Mouse (Mus musculus) embryo, embryonic 11 days (tissue): ENCODE measurements around the gene Stat5a.

Source experiments
- DNase-seq: peaks from one replicate; pipeline ENCODE4 v3.0.0-alpha.2; 2015

The Stat5a gene

GRCm38 (mm10) chr11:100838894-100839293 is 20.3 kb upstream of the Stat5a start:
- no peak for DNase-seq

DNA sequence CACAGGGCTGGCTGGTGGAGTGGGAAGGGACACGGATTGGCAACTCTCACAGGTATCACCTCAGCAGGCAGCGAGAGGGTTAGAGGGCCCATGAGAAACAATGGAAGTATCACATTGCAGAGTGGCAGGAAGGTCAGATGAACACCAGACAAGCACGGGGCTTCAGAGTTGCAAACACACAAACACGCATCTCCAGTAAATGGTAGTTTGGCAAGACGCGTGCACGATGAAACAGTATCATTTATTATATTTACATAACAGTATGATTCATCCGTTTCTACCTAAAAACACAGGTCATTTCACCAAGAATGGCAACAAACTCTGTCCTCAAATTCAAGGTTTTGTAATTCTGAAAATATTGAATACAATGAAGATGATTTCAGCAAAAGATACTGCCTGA is 19.6 kb upstream of the Stat5a start:
- no peak for DNase-seq

DNA sequence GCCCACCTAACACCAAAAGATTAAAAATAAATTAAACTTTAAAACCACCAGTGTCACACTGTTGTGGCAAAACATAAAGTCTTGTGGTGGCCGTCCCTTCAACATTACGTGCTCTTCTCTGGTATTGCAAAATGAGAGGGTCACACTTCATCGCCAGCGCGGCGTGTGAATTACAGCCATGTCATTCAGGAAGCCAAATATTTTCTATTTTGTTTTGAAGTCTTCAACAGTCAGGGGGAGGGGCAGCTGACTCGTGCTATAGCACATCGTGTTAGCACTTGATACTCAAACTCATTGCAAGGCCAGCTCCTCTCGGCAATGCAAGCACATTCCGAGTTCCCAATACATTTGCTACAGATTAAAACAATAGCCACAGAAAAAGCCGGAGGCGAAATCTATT is 18.3 kb upstream of the Stat5a start:
- no peak for DNase-seq

- no peak for DNase-seq
Measured at GRCm38 (mm10) chr11:100842025-100842424, 17.1 kb upstream of the Stat5a start.

DNA sequence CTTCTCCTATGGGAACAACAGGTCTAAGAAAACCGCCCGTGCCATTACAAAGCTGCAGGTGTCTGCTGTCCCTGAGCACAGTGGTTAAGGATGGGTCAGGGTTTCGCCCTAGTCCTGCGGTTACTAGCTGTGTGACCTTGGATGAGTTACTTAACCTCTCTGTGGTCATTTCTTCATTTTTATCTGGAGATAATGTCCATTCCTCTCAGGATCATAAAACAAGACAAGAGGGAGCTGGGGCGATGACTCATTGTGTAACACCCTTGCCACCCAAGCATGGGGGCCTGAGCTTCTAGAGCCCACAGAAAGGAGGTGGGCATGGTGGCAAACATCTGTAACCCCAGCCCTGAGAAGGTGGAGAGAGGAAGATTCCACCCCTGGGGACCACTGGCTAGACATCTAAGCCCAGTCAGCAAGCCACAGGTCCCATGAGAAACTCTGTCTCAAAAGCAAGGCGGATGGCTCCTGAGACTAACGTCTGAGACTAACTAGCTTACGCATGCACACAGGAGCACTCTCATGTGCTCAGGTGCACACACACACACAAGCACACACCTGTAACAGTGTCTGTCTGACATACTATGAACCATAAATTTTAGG is 16.0 kb upstream of the Stat5a start:
- no peak for DNase-seq

- DNase-seq, result no peak
Measured at GRCm38 (mm10) chr11:100844121-100844520, 15.0 kb upstream of the Stat5a start.

- DNase-seq, result no peak
Measured at GRCm38 (mm10) chr11:100845793-100846192, 13.4 kb upstream of the Stat5a start.

- no peak for DNase-seq
Measured at GRCm38 (mm10) chr11:100847572-100847971, 11.6 kb upstream of the Stat5a start.

DNA sequence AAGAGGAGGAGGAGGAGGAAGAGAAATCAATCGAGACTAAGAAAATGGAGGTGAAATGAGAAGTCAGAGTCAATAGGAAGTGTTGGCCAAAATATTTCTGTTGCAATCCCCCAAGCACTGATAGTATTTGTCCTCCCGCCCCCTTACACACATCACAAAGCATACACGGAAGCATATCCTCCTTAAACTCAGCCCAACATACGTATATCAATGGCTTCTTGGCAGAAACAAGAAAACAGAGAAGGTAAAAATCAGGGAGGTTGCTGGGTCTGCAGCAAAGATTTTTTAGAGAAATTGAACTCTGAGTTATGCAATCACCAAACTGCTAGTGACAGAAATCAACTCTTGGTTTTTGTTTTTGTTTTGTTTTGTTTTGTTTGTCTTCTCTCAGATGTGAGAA is 11.1 kb upstream of the Stat5a start:
- no peak for DNase-seq

DNA sequence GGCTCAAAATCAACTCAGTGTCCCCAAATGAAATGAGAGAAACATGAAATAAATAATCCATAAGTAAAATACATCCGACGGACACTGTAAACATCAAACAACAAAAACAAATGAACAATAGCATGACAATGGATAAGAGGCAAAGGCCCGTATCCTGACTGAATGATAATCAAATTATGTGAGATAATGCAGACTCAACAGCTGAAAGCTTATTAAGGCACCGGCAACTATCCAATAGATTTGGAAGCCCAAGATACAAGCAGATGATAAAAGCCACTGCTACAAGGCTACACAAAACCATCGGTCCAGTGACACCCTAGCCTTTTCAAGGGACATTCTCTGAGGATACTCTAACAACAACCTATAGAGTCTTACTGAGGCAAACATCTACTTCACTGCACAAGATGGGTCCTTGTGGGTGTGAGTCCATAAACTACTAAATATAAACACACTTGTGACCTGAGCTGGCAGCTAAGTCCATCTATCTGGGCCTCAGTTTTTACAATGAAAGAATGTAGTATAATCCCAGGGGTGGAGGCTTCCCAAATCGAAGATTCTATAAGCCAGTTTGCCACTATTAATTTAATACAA is 10.3 kb upstream of the Stat5a start:
- DNase-seq, result no peak

- no peak for DNase-seq
Measured at GRCm38 (mm10) chr11:100849456-100850037, 9.6 kb upstream of the Stat5a start.

GRCm38 (mm10) chr11:100850038-100850777 is 8.9 kb upstream of the Stat5a start, which contains the start of gene Stat5b:
Stat5b (minus strand) TSS chr11:100850724.
- DNase-seq, result peak; percentile 91

DNA sequence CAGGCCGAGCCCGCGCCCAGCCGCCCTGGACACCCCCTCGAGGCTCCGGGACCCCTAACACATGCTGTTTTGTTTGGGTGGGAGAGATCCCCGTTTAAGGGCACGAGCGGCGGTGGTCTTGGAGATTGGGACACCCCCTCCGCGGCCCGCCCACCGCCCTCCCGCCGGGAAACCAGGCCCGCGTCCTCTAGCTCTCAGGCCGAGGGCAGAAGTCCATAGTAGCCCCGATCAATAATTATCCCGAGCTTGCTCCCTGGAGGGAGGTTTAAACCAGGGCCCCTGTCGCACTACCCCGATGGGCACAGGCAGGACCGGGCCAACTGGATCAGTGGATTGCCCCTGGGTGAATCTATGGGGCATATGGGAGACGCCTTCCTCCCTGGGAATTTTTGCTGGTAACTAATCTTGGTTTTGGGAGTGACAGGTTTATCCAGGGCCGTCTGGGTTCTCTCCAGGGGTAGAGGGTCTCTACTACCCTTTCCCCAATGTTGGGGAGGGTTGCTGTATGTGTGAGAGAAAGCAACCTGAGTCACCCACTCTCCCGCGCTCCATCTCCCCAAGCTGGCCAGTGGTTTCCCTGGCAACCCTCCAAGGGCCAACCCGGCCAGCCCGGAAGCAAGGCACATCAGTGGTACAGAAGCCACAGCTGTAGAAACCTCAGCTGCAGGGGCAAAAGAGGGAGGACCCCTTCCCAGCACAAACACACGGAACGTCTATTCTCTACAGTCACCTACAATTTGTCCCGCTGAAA is 8.2 kb upstream of the Stat5a start:
- peak; percentile 68 for DNase-seq

- DNase-seq, result no peak
Measured at GRCm38 (mm10) chr11:100852088-100852487, 7.1 kb upstream of the Stat5a start.

- no peak for DNase-seq
Measured at GRCm38 (mm10) chr11:100853018-100853417, 6.1 kb upstream of the Stat5a start.

DNA sequence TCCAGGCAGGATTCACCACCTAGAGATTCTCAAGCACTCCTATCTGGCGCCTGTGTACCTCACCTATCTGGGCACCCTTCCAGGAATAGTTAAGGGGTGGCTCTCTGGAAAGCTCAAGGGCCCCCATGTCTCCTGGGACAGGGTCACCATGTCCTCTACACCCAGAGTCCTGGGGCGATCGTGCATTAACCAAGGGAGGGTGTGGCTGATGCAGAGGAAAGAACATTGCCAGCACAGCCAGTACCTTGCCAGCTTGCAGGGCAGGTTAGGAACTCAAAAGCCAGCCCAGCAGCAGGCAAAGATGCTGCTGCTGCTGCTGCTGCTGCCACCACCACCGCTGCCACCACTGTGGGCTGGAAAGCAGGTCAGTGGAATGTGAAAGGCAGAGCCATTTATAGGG is 4.9 kb upstream of the Stat5a start:
- no peak for DNase-seq

GRCm38 (mm10) chr11:100855178-100855577 is 4.0 kb upstream of the Stat5a start:
- no peak for DNase-seq

GRCm38 (mm10) chr11:100857960-100858359 is 1.2 kb upstream of the Stat5a start:
- no peak for DNase-seq

DNA sequence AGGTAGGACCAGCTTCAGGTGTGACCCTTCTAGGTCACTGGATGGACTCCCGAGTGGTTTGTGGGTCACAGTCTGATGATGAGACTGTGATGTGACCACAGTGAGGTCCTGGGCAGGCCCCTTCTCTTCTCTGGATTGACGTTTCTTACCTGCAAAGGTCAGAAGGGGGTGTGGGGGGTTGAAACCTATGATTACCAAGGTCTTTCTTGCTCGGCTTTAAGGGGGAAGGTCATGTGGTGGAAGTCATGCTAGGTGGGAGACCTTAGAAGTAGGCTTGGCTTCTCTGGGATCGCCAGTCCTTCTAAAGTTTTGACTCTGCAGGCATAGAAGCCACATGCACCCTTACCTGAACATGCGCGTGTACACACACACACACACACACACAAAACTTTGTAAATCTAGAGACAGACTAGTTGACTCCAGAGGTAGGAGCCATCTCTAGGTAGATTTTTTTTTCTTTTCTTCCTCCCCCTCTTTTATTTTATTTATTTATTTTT is 476 bp downstream of the Stat5a start:
- DNase-seq, result no peak

DNA sequence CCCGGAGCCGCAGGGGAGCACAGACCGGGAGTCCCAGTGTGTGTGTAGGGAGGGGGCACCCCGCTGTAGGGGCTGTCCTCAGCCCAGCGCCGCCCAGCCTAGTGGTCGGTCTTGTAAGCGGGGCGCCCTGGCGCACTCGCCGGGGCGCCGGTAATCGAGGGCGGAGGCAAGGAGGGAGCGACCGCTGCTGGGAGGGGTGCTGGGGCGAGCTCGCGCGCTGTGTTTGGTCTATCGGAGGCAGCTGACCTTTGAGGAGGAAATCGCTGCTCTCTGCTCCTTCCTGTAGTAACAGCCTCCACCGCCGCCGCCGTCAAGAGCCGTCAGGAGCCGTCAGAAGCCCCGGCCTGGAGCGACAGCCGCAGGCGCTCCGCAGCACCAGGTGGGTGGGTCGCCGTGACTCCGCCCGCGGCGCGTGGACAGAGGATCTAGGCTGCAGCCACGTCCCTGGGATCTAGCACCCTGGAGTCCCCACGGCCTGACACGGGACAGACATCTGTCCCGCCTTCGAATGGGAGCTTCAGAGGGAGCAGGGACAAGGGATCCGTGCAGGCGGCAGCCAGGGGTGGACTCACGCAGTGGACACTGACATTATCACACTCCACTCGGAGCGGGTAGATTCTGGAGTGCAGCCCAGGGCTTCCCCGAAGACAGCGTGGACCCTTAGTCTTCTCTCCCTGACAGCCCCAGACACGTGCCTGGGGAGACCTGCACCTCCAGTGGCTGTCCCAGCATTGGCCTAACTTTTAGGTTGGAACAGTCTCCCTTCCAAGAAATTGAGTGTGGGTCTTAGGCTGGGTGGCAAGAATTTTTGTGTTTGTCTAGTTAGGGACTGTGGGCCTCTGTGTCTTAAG is 1.3 kb downstream of the Stat5a start:
- peak; percentile 81 for DNase-seq

DNA sequence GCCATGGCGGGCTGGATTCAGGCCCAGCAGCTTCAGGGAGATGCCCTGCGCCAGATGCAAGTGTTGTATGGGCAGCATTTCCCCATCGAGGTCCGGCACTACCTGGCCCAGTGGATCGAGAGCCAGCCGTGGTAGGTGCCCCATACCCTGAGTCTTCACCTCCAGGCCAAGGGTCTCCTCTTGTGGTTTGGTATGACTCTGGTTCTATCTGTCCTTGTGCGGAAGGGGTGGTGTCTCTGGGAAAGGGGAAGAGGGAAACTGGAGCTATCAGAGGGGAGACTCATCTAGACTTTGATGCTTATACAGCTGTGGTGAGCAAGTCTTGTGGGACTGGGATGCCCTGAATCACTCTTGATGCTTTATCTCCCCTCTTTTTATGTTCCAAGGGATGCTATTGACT is 2.2 kb downstream of the Stat5a start:
- DNase-seq, result no peak

- no peak for DNase-seq
Measured at GRCm38 (mm10) chr11:100861836-100862235, 2.7 kb downstream of the Stat5a start.
